Mouse (Mus musculus) forebrain, embryonic 16.5 days (tissue): ENCODE results near the gene Zfand6. TPM values are rescaled to one million over a fixed set of nuclear protein-coding genes. Genes with fewer than 3 reads are reported as not detected.

ENCODE experiments used
- ATAC-seq: fragments of 200-750 bp; cut with Nextera tagmentation; 2 replicates; pipeline ENCODE4 v1.8.0; 2017; ENCODE audit warnings: mild to moderate bottlenecking, moderate library complexity
- H3K27ac ChIP-seq: fragments of 300-500 bp; sonication (generic); 2 replicates; pipeline ENCODE4 v1.5.1; 2014; ENCODE audit warnings: low read length, control low read depth
- H3K27me3 ChIP-seq: fragments of 300-500 bp; sonication (generic); replicated peaks from 2 replicates; pipeline ENCODE4 v1.6.1; 2014; ENCODE audit warnings: low read length; ENCODE audit not compliant: control insufficient read depth, insufficient read depth
- H3K36me3 ChIP-seq: fragments of 300-500 bp; sonication (generic); 2 replicates; pipeline ENCODE4 v1.6.1; 2014; ENCODE audit not compliant: control insufficient read depth, insufficient read depth
- H3K4me1 ChIP-seq: fragments of 300-500 bp; sonication (generic); replicated peaks from 2 replicates; pipeline ENCODE4 v1.6.1; 2014; ENCODE audit warnings: low read length; ENCODE audit not compliant: control insufficient read depth, insufficient read depth
- H3K4me2 ChIP-seq: fragments of 300-500 bp; sonication (generic); 2 replicates; pipeline ENCODE4 v1.6.1; 2014; ENCODE audit warnings: mild to moderate bottlenecking, low read length, control low read depth
- H3K4me3 ChIP-seq: fragments of 300-500 bp; sonication (generic); replicated peaks from 2 replicates; pipeline ENCODE4 v1.5.1; 2014; ENCODE audit warnings: mild to moderate bottlenecking, low read length, control low read depth
- H3K9ac ChIP-seq: fragments of 300-500 bp; sonication (generic); replicated peaks from 2 replicates; pipeline ENCODE4 v1.6.1; 2014; ENCODE audit warnings: low read depth, low read length, control low read depth
- H3K9me3 ChIP-seq: fragments of 300-500 bp; sonication (generic); 2 replicates; pipeline ENCODE4 v1.6.1; 2016; ENCODE audit warnings: low read length; ENCODE audit not compliant: control insufficient read depth
- WGBS: fragments of 180-500 bp; shearing (Covaris S2); extraction: QIAGEN DNeasy Blood & Tissue Kit; methylation state at CpG from one replicate; pipeline ENCODE4 v1.1.7; 2014; 5-methylcytosine and 5-hydroxymethylcytosine counted together
- polyA plus RNA-seq: library from polyadenylated mRNA; unstranded; fragments of >200 nt; fragmentation: Nextera tagmentation; extraction: Ambion mirVana; gene quantifications from 2 replicates; pipeline ENCODE4 v1.2.1, GENCODE M21; 2015

The Zfand6 gene
- polyA plus RNA-seq, 1 experiment from 2014 or later = 198 TPM

- Histone ChIP-seq H3K4me2 (no peak overlapping the region), H3K4me1 (peaks cover 6% of the 10 kb centered on the region; the same call in 1 of the 2 replicates), H3K27me3 (no peaks in the 10 kb centered on the region), H3K27ac (no peak overlapping the region), H3K36me3 (no peaks in the 10 kb centered on the region), H3K4me3 (no peak overlapping the region), H3K9me3 (no peaks in the 10 kb centered on the region), H3K9ac (no peak overlapping the region)
- ATAC-seq = no peak
- WGBS = 66% methylated on average over 12 of the region's 12 CpGs
Measured at GRCm38 (mm10) chr7:84687653-84688580, 1.8 kb downstream of the Zfand6 start.

DNA sequence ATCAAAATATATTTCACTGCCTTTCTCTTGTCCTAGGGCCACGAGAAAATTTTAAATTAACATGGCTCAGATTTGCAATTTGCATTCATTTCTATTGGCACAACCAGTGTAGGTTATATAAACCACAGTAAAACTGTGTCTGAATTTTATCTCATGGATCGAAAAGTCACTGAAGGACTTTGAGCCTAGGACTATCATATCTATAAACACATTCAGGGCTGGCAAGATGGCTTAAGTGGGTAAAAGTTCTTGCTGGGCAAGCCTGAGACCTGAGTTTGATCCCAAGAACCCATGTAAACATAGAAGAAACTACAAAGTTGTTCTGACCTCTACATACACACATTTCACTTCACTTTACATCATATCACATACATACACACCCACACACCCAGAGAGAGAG, 3.4 kb downstream of the Zfand6 start:
- no peak for ATAC-seq
- Histone ChIP-seq H3K27ac (no peak overlapping the region), H3K4me3 (no peak overlapping the region), H3K9me3 (no peaks in the 10 kb centered on the region), H3K36me3 (no peaks in the 10 kb centered on the region), H3K4me1 (peaks cover 6% of the 10 kb centered on the region; the same call in 1 of the 2 replicates), H3K9ac (no peak overlapping the region), H3K4me2 (no peak overlapping the region), H3K27me3 (no peaks in the 10 kb centered on the region)
- WGBS = 82% methylated on average over 2 of the region's 2 CpGs

GRCm38 (mm10) chr7:84684675-84685074, 5.1 kb downstream of the Zfand6 start:
- Histone ChIP-seq H3K4me2 (no peak overlapping the region), H3K9me3 (no peaks in the 10 kb centered on the region), H3K4me3 (no peak overlapping the region), H3K27me3 (no peaks in the 10 kb centered on the region), H3K27ac (no peak overlapping the region), H3K9ac (no peak overlapping the region), H3K4me1 (peaks cover 5% of the 10 kb centered on the region), H3K36me3 (no peaks in the 10 kb centered on the region)
- no peak for ATAC-seq
- 97% methylated on average over 1 of the region's 1 CpGs for WGBS

- Histone ChIP-seq H3K9ac (no peak overlapping the region), H3K9me3 (no peaks in the 10 kb centered on the region), H3K27me3 (no peaks in the 10 kb centered on the region), H3K4me3 (no peak overlapping the region), H3K27ac (no peak overlapping the region), H3K4me2 (no peak overlapping the region), H3K36me3 (no peaks in the 10 kb centered on the region), H3K4me1 (peaks cover 11% of the 10 kb centered on the region)
- no peak for ATAC-seq
- WGBS = 69% methylated on average over 1 of the region's 1 CpGs
Measured at GRCm38 (mm10) chr7:84681558-84681957, 8.2 kb downstream of the Zfand6 start.

DNA sequence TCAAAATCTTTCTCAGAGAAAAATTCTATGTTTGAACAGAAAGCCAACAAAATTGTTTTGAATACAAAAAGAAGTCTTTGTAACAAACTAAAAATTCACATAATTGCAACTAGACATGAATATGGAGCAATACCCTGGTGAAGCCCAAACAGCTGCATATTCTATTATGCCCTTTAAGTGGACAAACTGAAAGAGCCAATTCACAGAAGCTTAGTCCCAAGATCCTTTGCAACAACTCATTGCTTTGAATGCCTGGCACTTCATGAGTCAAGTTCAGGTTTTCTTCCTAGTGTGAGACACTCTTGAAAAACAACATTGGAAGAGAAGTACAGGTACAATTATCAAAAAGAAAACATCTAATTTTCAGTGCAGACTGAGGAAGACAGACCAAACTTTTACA, 8.8 kb downstream of the Zfand6 start:
- Histone ChIP-seq H3K4me1 (peaks cover 11% of the 10 kb centered on the region), H3K27me3 (no peaks in the 10 kb centered on the region)
- no peak for ATAC-seq

DNA sequence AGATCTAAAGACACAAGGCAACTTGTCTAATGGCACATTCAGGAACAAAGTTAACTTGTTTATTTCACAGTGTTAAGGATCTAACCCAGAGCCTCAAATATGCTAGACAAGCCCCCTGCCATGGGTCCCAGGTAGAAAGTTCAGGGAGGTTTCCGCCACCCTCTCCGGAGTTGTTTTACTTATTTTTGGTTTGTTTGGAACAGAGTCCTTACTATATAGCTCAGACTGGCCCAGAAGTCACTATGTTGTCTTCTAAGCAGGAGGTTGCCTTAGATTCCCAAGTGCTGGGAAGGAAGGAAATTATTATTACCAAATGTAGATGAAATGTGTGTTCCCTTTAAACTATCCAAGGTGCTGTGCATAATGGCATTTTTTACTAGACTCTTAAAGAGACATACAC, 9.7 kb downstream of the Zfand6 start:
- Histone ChIP-seq H3K27me3 (no peaks in the 10 kb centered on the region), H3K9ac (no peak overlapping the region), H3K4me3 (no peak overlapping the region), H3K27ac (no peak overlapping the region), H3K9me3 (no peaks in the 10 kb centered on the region), H3K36me3 (no peaks in the 10 kb centered on the region), H3K4me1 (peaks cover 11% of the 10 kb centered on the region), H3K4me2 (peak overlapping the region; percentile 5; the same call in 1 of the 2 replicates)
- ATAC-seq = no peak
- 67% methylated on average over 2 of the region's 2 CpGs for WGBS

More for the DNA sequence above, 8.8 kb downstream of the Zfand6 start:
- H3K4me3 ChIP-seq = no peak overlapping the region
- H3K27ac ChIP-seq = no peak overlapping the region
- no peak overlapping the region for H3K4me2 ChIP-seq
- no peak overlapping the region for H3K9ac ChIP-seq
- no peaks in the 10 kb centered on the region for H3K36me3 ChIP-seq
- no peaks in the 10 kb centered on the region for H3K9me3 ChIP-seq

- Histone ChIP-seq H3K36me3 (no peaks in the 10 kb centered on the region), H3K4me2 (peak overlapping the region; percentile 42), H3K27ac (no peak overlapping the region), H3K9ac (0 out of 2 replicates have a peak overlapping the region, but pooled peaks have one; percentile 13), H3K4me1 (peaks cover 11% of the 10 kb centered on the region), H3K4me3 (peak overlapping the region; percentile 37), H3K27me3 (no peaks in the 10 kb centered on the region), H3K9me3 (no peaks in the 10 kb centered on the region)
- 0% methylated on average over 4 of the region's 4 CpGs for WGBS
- peak; percentile 100 for ATAC-seq
Measured at GRCm38 (mm10) chr7:84679264-84679663, 10.5 kb downstream of the Zfand6 start.

- Histone ChIP-seq H3K9me3 (no peaks in the 10 kb centered on the region), H3K36me3 (no peaks in the 10 kb centered on the region), H3K27me3 (no peaks in the 10 kb centered on the region), H3K9ac (no peak overlapping the region), H3K4me1 (peaks cover 18% of the 10 kb centered on the region), H3K4me2 (no peak overlapping the region), H3K4me3 (no peak overlapping the region), H3K27ac (no peak overlapping the region)
- 20% methylated on average over 1 of the region's 1 CpGs for WGBS
- peak; percentile 72 for ATAC-seq
Measured at GRCm38 (mm10) chr7:84673103-84673502, 16.7 kb downstream of the Zfand6 start.

DNA sequence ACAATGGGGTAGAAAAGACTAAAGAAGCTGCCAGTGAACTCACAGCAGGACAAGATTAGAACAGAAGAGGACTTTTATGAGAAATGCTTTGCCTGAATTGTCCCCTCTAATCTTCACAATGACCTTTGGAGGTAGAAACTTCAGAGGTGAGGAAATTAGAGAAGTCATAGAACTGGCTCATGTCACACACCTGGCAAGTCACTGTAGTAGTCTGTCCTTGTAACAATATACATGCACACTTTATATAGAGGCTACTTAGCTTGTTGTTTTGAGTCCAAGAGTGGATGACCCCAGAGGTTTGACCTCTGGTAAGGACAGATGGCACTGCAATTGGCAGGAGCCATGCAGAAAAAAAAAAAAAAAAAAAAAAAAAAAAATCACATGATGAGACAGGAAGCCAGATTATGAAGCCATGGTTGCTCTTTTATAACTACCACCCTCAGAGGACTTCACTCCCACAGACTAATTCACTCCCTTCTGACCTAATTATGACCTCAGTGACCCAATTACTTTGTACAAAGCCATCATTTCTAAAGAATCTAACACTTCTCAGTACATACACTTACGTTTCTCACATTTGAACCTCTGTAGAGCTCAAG, 20.1 kb downstream of the Zfand6 start:
- Histone ChIP-seq H3K27me3 (no peaks in the 10 kb centered on the region), H3K9me3 (no peaks in the 10 kb centered on the region), H3K36me3 (no peaks in the 10 kb centered on the region), H3K9ac (no peak overlapping the region), H3K27ac (no peak overlapping the region), H3K4me3 (no peak overlapping the region), H3K4me2 (no peak overlapping the region), H3K4me1 (peaks cover 15% of the 10 kb centered on the region)
- 42% methylated on average over 1 of the region's 1 CpGs for whole genome bisulfite sequencing
- no peak for ATAC-seq
